Mouse (Mus musculus): Measurements from ENCODE around the gene Sbf1.

Sbf1 gene

GRCm38 (mm10) chr15:89315190-89315731 lies at the start of gene Sbf1:
Gene Sbf1, minus strand, starts transcription at chr15:89315311.
- DNase-seq = peak; percentile 99

- no peak for DNase-seq
These were observed 47.9 kb upstream of the Sbf1 start for GRCm38 (mm10) chr15:89363051-89363450.

GRCm38 (mm10) chr15:89358784-89359183 lies 43.7 kb upstream of the Sbf1 start:
- DNase-seq = no peak

- peak; percentile 90 for DNase-seq
These were observed 41.3 kb upstream of the Sbf1 start for GRCm38 (mm10) chr15:89356372-89356771.

GRCm38 (mm10) chr15:89355241-89356187 lies 40.4 kb upstream of the Sbf1 start, which contains the start of the genes Lmf2 and Ncaph2:
Gene Lmf2, minus strand, starts transcription at chr15:89355659.
Gene Ncaph2, plus strand, starts transcription at chr15:89355719.
- peak; percentile 98 for DNase-seq

- DNase-seq = no peak
These were observed 39.3 kb upstream of the Sbf1 start for GRCm38 (mm10) chr15:89354455-89354854.

GRCm38 (mm10) chr15:89353837-89354236 lies 38.7 kb upstream of the Sbf1 start:
- DNase-seq = no peak

- DNase-seq = no peak
These were observed 37.7 kb upstream of the Sbf1 start for GRCm38 (mm10) chr15:89352795-89353194.

GRCm38 (mm10) chr15:89352054-89352453 lies 36.9 kb upstream of the Sbf1 start:
- DNase-seq = no peak

GRCm38 (mm10) chr15:89351302-89351701 lies 36.2 kb upstream of the Sbf1 start:
- no peak for DNase-seq

- no peak for DNase-seq
These were observed 35.3 kb upstream of the Sbf1 start for GRCm38 (mm10) chr15:89350447-89350846.

- DNase-seq = no peak
These were observed 28.2 kb upstream of the Sbf1 start for GRCm38 (mm10) chr15:89343325-89343724.

GRCm38 (mm10) chr15:89341678-89342077 lies 26.6 kb upstream of the Sbf1 start:
- no peak for DNase-seq

- DNase-seq = no peak
These were observed 25.0 kb upstream of the Sbf1 start for GRCm38 (mm10) chr15:89340136-89340535.

- no peak for DNase-seq
These were observed 24.6 kb upstream of the Sbf1 start for GRCm38 (mm10) chr15:89339696-89340095.

- no peak for DNase-seq
These were observed 21.3 kb upstream of the Sbf1 start for GRCm38 (mm10) chr15:89336422-89336821.

- DNase-seq = no peak
These were observed 19.8 kb upstream of the Sbf1 start for GRCm38 (mm10) chr15:89334774-89335537.

GRCm38 (mm10) chr15:89334271-89334670 lies 19.2 kb upstream of the Sbf1 start, which contains the start of gene Miox:
Gene Miox, plus strand, starts transcription at chr15:89334398.
- no peak for DNase-seq

- no peak for DNase-seq
These were observed 11.3 kb upstream of the Sbf1 start for GRCm38 (mm10) chr15:89326441-89326840.

GRCm38 (mm10) chr15:89323656-89324055 lies 8.5 kb upstream of the Sbf1 start:
- DNase-seq = no peak

GRCm38 (mm10) chr15:89322670-89323522 lies 7.8 kb upstream of the Sbf1 start, which contains the start of gene Adm2:
Gene Adm2, plus strand, starts transcription at chr15:89322720.
- peak in 1 of 2 experiments; percentile 25 for DNase-seq

- DNase-seq = no peak
These were observed 6.2 kb upstream of the Sbf1 start for GRCm38 (mm10) chr15:89321264-89321663.

Measured in cerebellum, postnatal 10 days (tissue).